Mouse (Mus musculus) hindbrain, postnatal 0 days (tissue): Measurements from ENCODE around the gene Pah. TPM values are rescaled to one million over a fixed set of nuclear protein-coding genes. Genes with fewer than 3 reads are reported as not detected.
A peak's percentile ranks its signal among the peaks of the same experiment; 100 is the strongest.

Source experiments
- ATAC-seq: fragments of 200-750 bp; cut with Nextera tagmentation; 2 replicates; pipeline ENCODE4 v1.8.0; 2017; ENCODE audit warnings: mild to moderate bottlenecking, moderate TSS enrichment, moderate library complexity
- DNase-seq: peaks from one replicate; pipeline ENCODE4 v3.0.0-alpha.2; 2015; ENCODE audit warnings: low spot score
- H3K27ac ChIP-seq: fragments of 300-500 bp; sonication (generic); 2 replicates; pipeline ENCODE4 v1.5.1; 2014; ENCODE audit warnings: mild to moderate bottlenecking
- H3K27me3 ChIP-seq: fragments of 300-500 bp; sonication (generic); 2 replicates; pipeline ENCODE4 v1.6.1; 2014; ENCODE audit warnings: low read length, mixed read lengths; ENCODE audit not compliant: insufficient read depth
- H3K36me3 ChIP-seq: fragments of 300-500 bp; sonication (generic); 2 replicates; pipeline ENCODE4 v1.6.1; 2014; ENCODE audit warnings: low read length, mixed read lengths; ENCODE audit not compliant: insufficient read depth
- H3K4me1 ChIP-seq: fragments of 300-500 bp; sonication (generic); 2 replicates; pipeline ENCODE4 v1.6.1; 2014; ENCODE audit warnings: antibody characterized with exemption, low read length, mixed read lengths; ENCODE audit not compliant: insufficient read depth
- H3K4me2 ChIP-seq: fragments of 300-500 bp; sonication (generic); 2 replicates; pipeline ENCODE4 v1.6.1; 2014; ENCODE audit warnings: low read depth, mild to moderate bottlenecking, low read length, moderate library complexity, mixed read lengths
- H3K4me3 ChIP-seq: fragments of 300-500 bp; sonication (generic); 2 replicates; pipeline ENCODE4 v1.5.1; 2014; ENCODE audit warnings: low read length
- H3K9ac ChIP-seq: fragments of 300-500 bp; sonication (generic); replicated peaks from 2 replicates; pipeline ENCODE4 v1.6.1; 2014; ENCODE audit warnings: mild to moderate bottlenecking, low read length, moderate library complexity, mixed read lengths
- H3K9me3 ChIP-seq: fragments of 300-500 bp; sonication (generic); 2 replicates; pipeline ENCODE4 v1.6.1; 2016; ENCODE audit warnings: low read length, mixed read lengths
- CTCF ChIP-seq: IDR thresholded peaks from 2 replicates; pipeline ENCODE4 v1.5.1; 2016; ENCODE audit warnings: antibody characterized with exemption, control low read depth, low read depth
- WGBS: fragments of 180-500 bp; shearing (Covaris S2); extraction: QIAGEN DNeasy Blood & Tissue Kit; methylation state at CpG from one replicate; pipeline ENCODE4 v1.1.7; 2014; 5-methylcytosine and 5-hydroxymethylcytosine counted together
- polyA plus RNA-seq: library from polyadenylated mRNA; unstranded; fragments of >200 nt; fragmentation: Nextera tagmentation; extraction: Ambion mirVana; gene quantifications from 2 replicates; pipeline ENCODE4 v1.2.1, GENCODE M21; 2015
- total RNA-seq: library from RNA; depleted of rRNA; stranded (reverse); fragments of >200 nt; gene quantifications from 2 replicates; pipeline ENCODE4 v1.2.3, GENCODE M21; 2014

The Pah gene
- total and polyA plus RNA-seq, 2 experiments from 2014 or later, result 0.10 to 0.37 TPM

GRCm38 (mm10) chr10:87503946-87504345 is 17.6 kb upstream of the Pah start:
- ATAC-seq, result peak; percentile 66
- H3K4me2 ChIP-seq, result no peak overlapping the region

GRCm38 (mm10) chr10:87508581-87508980 is 13.0 kb upstream of the Pah start:
- no peaks in the 10 kb centered on the region for H3K36me3 ChIP-seq
- no peaks in the 10 kb centered on the region for H3K4me1 ChIP-seq
- no peak for DNase-seq
- ATAC-seq, result no peak
- no peak overlapping the region for H3K9ac ChIP-seq
- H3K4me3 ChIP-seq, result no peak overlapping the region
- no peaks in the 10 kb centered on the region for H3K27me3 ChIP-seq
- H3K27ac ChIP-seq, result no peak overlapping the region
- H3K9me3 ChIP-seq, result no peaks in the 10 kb centered on the region
- 88% methylated on average over 4 of the region's 4 CpGs for WGBS
- H3K4me2 ChIP-seq, result no peak overlapping the region
- TF ChIP-seq CTCF, result no peak

More at GRCm38 (mm10) chr10:87503946-87504345, 17.6 kb upstream of the Pah start:
- Histone ChIP-seq H3K27me3 (0 out of 2 replicates have a peak, but pooled peaks cover 3% of the 10 kb centered on the region), H3K36me3 (no peaks in the 10 kb centered on the region), H3K27ac (no peak overlapping the region), H3K9me3 (no peaks in the 10 kb centered on the region), H3K4me1 (no peaks in the 10 kb centered on the region), H3K4me3 (no peak overlapping the region), H3K9ac (no peak overlapping the region)
- DNase-seq, result peak; percentile 83
- TF ChIP-seq CTCF, result peak; percentile 93
- under 1% methylated on average over 10 of the region's 10 CpGs for WGBS

DNA sequence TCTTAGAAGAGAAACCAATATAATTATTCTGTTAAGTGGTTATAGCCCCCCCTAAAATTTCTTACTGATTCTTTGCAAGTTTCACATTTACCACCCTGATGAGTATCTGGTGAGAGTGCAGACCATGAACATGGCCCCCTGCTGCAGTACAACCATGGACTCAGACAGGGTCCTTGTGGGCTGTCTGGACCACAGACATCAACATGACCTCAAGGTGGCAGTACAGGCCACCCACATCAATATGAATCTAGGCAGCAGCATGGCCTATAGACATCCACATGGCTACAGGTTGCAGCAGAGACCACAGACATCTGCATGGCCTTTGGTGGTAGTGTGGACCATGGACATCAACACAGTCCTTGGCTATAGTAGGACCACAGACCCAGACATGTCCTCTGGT is 8.5 kb upstream of the Pah start:
- Histone ChIP-seq H3K9ac (no peak overlapping the region), H3K27me3 (no peaks in the 10 kb centered on the region), H3K27ac (no peak overlapping the region), H3K4me3 (no peak overlapping the region), H3K36me3 (no peaks in the 10 kb centered on the region), H3K9me3 (no peaks in the 10 kb centered on the region), H3K4me2 (no peak overlapping the region), H3K4me1 (no peaks in the 10 kb centered on the region)
- ATAC-seq (no peak), DNase-seq (no peak)
- 0 out of 2 replicates have a peak, but pooled peaks have one; percentile 16 for TF ChIP-seq CTCF

GRCm38 (mm10) chr10:87518585-87518984 is 3.0 kb upstream of the Pah start:
- 77% methylated on average over 2 of the region's 2 CpGs for WGBS
- H3K4me2 ChIP-seq, result no peak overlapping the region

GRCm38 (mm10) chr10:87520401-87521116 is 1.0 kb upstream of the Pah start:
- H3K9me3 ChIP-seq, result no peaks in the 10 kb centered on the region
- WGBS, result 78% methylated on average over 4 of the region's 4 CpGs
- H3K4me2 ChIP-seq, result no peak overlapping the region
- no peak for TF ChIP-seq CTCF
- no peaks in the 10 kb centered on the region for H3K27me3 ChIP-seq
- no peaks in the 10 kb centered on the region for H3K4me1 ChIP-seq
- no peak overlapping the region for H3K27ac ChIP-seq
- H3K9ac ChIP-seq, result no peak overlapping the region
- DNase-seq (no peak), ATAC-seq (no peak)
- H3K4me3 ChIP-seq, result no peak overlapping the region
- no peaks in the 10 kb centered on the region for H3K36me3 ChIP-seq

More at GRCm38 (mm10) chr10:87518585-87518984, 3.0 kb upstream of the Pah start:
- no peak overlapping the region for H3K4me3 ChIP-seq
- TF ChIP-seq CTCF, result no peak
- ATAC-seq (no peak), DNase-seq (no peak)
- H3K9me3 ChIP-seq, result no peaks in the 10 kb centered on the region
- H3K36me3 ChIP-seq, result no peaks in the 10 kb centered on the region
- no peak overlapping the region for H3K27ac ChIP-seq
- H3K4me1 ChIP-seq, result no peaks in the 10 kb centered on the region
- H3K27me3 ChIP-seq, result no peaks in the 10 kb centered on the region
- H3K9ac ChIP-seq, result no peak overlapping the region

DNA sequence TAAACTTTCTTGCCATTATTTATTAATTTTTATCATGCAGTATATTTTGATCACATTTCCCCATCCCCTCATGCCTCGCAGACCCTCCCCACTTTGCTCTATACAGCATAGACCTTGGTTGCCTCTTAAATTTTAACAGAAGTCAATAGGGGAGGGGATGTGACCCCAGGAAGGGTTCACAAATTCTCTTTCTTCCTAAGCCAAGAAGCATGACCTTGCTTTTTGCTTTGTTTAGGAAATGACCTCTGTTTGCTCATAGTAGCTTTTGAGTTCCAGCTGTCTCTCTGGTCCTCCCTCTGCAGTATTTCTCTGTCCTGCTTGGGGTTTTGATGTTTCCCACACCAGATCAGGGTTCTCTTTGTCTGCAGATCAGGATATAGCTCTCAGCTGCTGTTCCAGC is 12.6 kb downstream of the Pah start:
- no peak for ATAC-seq
- H3K27ac ChIP-seq, result no peak overlapping the region
- no peaks in the 10 kb centered on the region for H3K9me3 ChIP-seq
- no peak overlapping the region for H3K4me3 ChIP-seq
- no peak for TF ChIP-seq CTCF
- H3K27me3 ChIP-seq, result no peaks in the 10 kb centered on the region
- WGBS, result 91% methylated on average over 1 of the region's 1 CpGs
- DNase-seq, result no peak
- no peak overlapping the region for H3K4me2 ChIP-seq
- no peaks in the 10 kb centered on the region for H3K36me3 ChIP-seq
- H3K9ac ChIP-seq, result no peak overlapping the region
- H3K4me1 ChIP-seq, result no peaks in the 10 kb centered on the region

DNA sequence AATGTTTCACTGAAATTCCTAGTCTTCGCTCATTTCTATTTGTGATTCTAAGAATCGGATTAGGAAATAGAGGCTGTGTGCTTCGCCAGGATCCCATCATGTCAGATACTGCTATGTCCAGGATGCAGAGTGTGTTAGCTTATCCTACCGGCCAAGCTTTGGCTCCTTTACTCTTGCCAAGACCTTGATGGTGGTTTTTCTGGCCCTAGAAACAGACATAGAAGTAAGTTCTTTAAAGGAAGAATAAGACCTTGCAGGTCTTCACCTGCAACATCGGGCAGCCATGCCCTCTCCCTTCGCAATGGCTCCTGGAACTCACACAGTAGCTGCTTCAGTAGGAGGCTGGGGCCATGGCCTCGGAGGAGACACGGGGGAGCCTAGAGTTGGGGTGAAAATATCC is 24.2 kb downstream of the Pah start:
- Histone ChIP-seq H3K36me3 (no peaks in the 10 kb centered on the region), H3K27me3 (no peaks in the 10 kb centered on the region), H3K4me1 (no peaks in the 10 kb centered on the region), H3K27ac (no peak overlapping the region), H3K4me2 (no peak overlapping the region), H3K4me3 (no peak overlapping the region), H3K9ac (no peak overlapping the region), H3K9me3 (no peaks in the 10 kb centered on the region)
- no peak for TF ChIP-seq CTCF
- ATAC-seq (no peak), DNase-seq (no peak)
- 88% methylated on average over 8 of the region's 8 CpGs for whole genome bisulfite sequencing
